20 mouse cellular contexts compared by ENCODE assay signal in genomic region chr2:4679886-4680285, GRCm38 (mm10). TPM values are rescaled to one million over a fixed set of nuclear protein-coding genes. Genes with fewer than 3 reads are reported as not detected.
DNase-seq lines count a peak whose midpoint lies in the region; ATAC-seq lines count a peak whose summit lies in the region.
"Had no signal": no experiment of that assay in that cellular context is flagged by ENCODE, and none has a peak within 500 bp of the region (broad histone marks: within the 10 kb centered on the region; RNA-seq: fewer than 3 reads in every experiment).

No protein-coding gene starts in this region.

- 84% methylated on average over 3 of the region's 3 CpGs for WGBS in kidney, embryonic 16.5 days
- 84% methylated on average over 3 of the region's 3 CpGs for WGBS in midbrain, embryonic 16.5 days

- DNase-seq in heart, adult 11 months = peak; percentile 84
- DNase-seq in heart, adult 8-10 months (ENCODE audit: low spot score) = no peak
- DNase-seq in kidney, adult 18-20 months = peak; percentile 4
- DNase-seq in kidney, postnatal 10 days = peak; percentile 6
- no peak for DNase-seq in testis, postnatal 10 days (ENCODE audit: low spot score)
- DNase-seq: adrenal gland, postnatal 10 days; cerebellum, adult 11 months; cerebellum, adult 8-10 months; cerebellum, postnatal 14 days; embryo, embryonic 11 days; gastrocnemius, postnatal 14 days had no signal

- no peaks in the 10 kb centered on the region for H3K27me3 ChIP-seq in kidney, embryonic 16.5 days (ENCODE audit: insufficient read depth, low read length)
- H3K27me3 ChIP-seq in midbrain, embryonic 16.5 days (ENCODE audit: control insufficient read depth, insufficient read depth, low read depth, low read length) = no peaks in the 10 kb centered on the region
- H3K27me3 ChIP-seq: embryonic facial prominence, embryonic 12.5 days; forebrain, embryonic 15.5 days; heart, embryonic 15.5 days; hindbrain, embryonic 15.5 days had no signal

- no peak overlapping the region for H3K4me2 ChIP-seq in kidney, embryonic 16.5 days (replicated peaks; ENCODE audit: low read depth, low read length)
- H3K4me2 ChIP-seq in midbrain, embryonic 16.5 days (ENCODE audit: low read length) = no peak overlapping the region
- H3K4me2 ChIP-seq: embryonic facial prominence, embryonic 12.5 days; forebrain, embryonic 15.5 days; heart, embryonic 15.5 days; hindbrain, embryonic 15.5 days had no signal

- H3K9me3 ChIP-seq in kidney, embryonic 16.5 days (ENCODE audit: low read length) = no peaks in the 10 kb centered on the region
- no peaks in the 10 kb centered on the region for H3K9me3 ChIP-seq in midbrain, embryonic 16.5 days (replicated peaks; ENCODE audit: control insufficient read depth, low read length, poor library complexity, severe bottlenecking)
- H3K9me3 ChIP-seq: embryonic facial prominence, embryonic 12.5 days; forebrain, embryonic 15.5 days; heart, embryonic 10.5 days; heart, embryonic 15.5 days; hindbrain, embryonic 15.5 days had no signal

- H3K36me3 ChIP-seq in kidney, embryonic 16.5 days (ENCODE audit: insufficient read depth, low read length) = no peaks in the 10 kb centered on the region
- H3K36me3 ChIP-seq in midbrain, embryonic 16.5 days (ENCODE audit: control insufficient read depth, insufficient read depth, low read length) = no peaks in the 10 kb centered on the region
- H3K36me3 ChIP-seq: embryonic facial prominence, embryonic 12.5 days; forebrain, embryonic 15.5 days; heart, embryonic 10.5 days; heart, embryonic 15.5 days; hindbrain, embryonic 15.5 days had no signal

- no peak overlapping the region for H3K27ac ChIP-seq in kidney, embryonic 16.5 days (ENCODE audit: low read length)
- no peak overlapping the region for H3K27ac ChIP-seq in midbrain, embryonic 16.5 days (ENCODE audit: low read length)
- H3K27ac ChIP-seq: embryonic facial prominence, embryonic 12.5 days; forebrain, embryonic 15.5 days; heart, embryonic 10.5 days; heart, embryonic 15.5 days; hindbrain, embryonic 15.5 days had no signal

- no peak overlapping the region for H3K4me3 ChIP-seq in kidney, embryonic 16.5 days (ENCODE audit: low read length)
- H3K4me3 ChIP-seq in midbrain, embryonic 16.5 days (ENCODE audit: low read depth, low read length) = no peak overlapping the region
- H3K4me3 ChIP-seq: embryonic facial prominence, embryonic 12.5 days; forebrain, embryonic 15.5 days; heart, embryonic 10.5 days; heart, embryonic 15.5 days; hindbrain, embryonic 15.5 days had no signal

- no peak overlapping the region for H3K9ac ChIP-seq in kidney, embryonic 16.5 days (replicated peaks; ENCODE audit: low read length)
- no peak overlapping the region for H3K9ac ChIP-seq in midbrain, embryonic 16.5 days (ENCODE audit: low read depth, low read length)
- H3K9ac ChIP-seq: embryonic facial prominence, embryonic 12.5 days; forebrain, embryonic 15.5 days; heart, embryonic 15.5 days; hindbrain, embryonic 15.5 days had no signal

- no peaks in the 10 kb centered on the region for H3K4me1 ChIP-seq in kidney, embryonic 16.5 days (ENCODE audit: insufficient read depth, low read length)
- H3K4me1 ChIP-seq in midbrain, embryonic 16.5 days (ENCODE audit: control insufficient read depth, insufficient read depth, low read length) = no peaks in the 10 kb centered on the region
- H3K4me1 ChIP-seq: embryonic facial prominence, embryonic 12.5 days; forebrain, embryonic 15.5 days; heart, embryonic 10.5 days; heart, embryonic 15.5 days; hindbrain, embryonic 15.5 days had no signal

- no peak for ATAC-seq in kidney, embryonic 16.5 days (ENCODE audit: low FRiP score, low TSS enrichment)
- ATAC-seq in midbrain, embryonic 16.5 days = no peak
- ATAC-seq: forebrain, embryonic 15.5 days had no signal

RNA-seq across cellular contexts. Expression of gene Prpf18, which starts 28.0 kb away (rescaled TPM):
- total RNA-seq in heart, adult 8-10 months (2022) = 10 to 100 TPM; 34.0 to 37.1 (median 35.2) TPM
- polyA plus RNA-seq in kidney, embryonic 16.5 days (2015; fragmentation: Nextera tagmentation; extraction: Ambion mirVana) = 39.5 and 40.1 TPM in 2 replicates
- polyA plus RNA-seq in midbrain, embryonic 16.5 days (2015; fragmentation: Nextera tagmentation; extraction: Ambion mirVana) = 45.2 and 49.0 TPM in 2 replicates

RNA-seq across cellular contexts. Expression of gene Bend7, which starts 37.7 kb away (rescaled TPM):
- total RNA-seq in heart, adult 8-10 months (2022) = 1 to 10 TPM; 4.7 to 5.7 (median 5.3) TPM
- polyA plus RNA-seq in kidney, embryonic 16.5 days (2015; fragmentation: Nextera tagmentation; extraction: Ambion mirVana) = 6.2 and 6.4 TPM in 2 replicates
- polyA plus RNA-seq in midbrain, embryonic 16.5 days (2015; fragmentation: Nextera tagmentation; extraction: Ambion mirVana) = 6.0 and 6.2 TPM in 2 replicates
- total RNA-seq: MEL had no signal
- polyA plus RNA-seq: C2C12 had no signal

Comparison
In these comparisons a context has a peak if more than half of its experiments do, and no peak if none do; other contexts are left out.
1. DNase-seq: peak in heart, adult 11 months (single experiment), kidney, adult 18-20 months (single experiment) and kidney, postnatal 10 days (single experiment); none in heart, adult 8-10 months (single experiment) and testis, postnatal 10 days (single experiment).